Mouse (Mus musculus) liver, embryonic 13.5 days (tissue): Measurements from ENCODE around the gene Kpna6. TPM values are rescaled to one million over a fixed set of nuclear protein-coding genes. Genes with fewer than 3 reads are reported as not detected.

Experiments used
- ATAC-seq: fragments of 200-750 bp; cut with Nextera tagmentation; 2 replicates; pipeline ENCODE4 v1.8.0; 2017; ENCODE audit warnings: low read depth, mild to moderate bottlenecking, moderate number of reproducible peaks, moderate library complexity
- DNase-seq: peaks from one replicate; pipeline ENCODE4 v3.0.0; 2022
- H3K27ac ChIP-seq: fragments of 300-500 bp; sonication (generic); 2 replicates; pipeline ENCODE4 v1.5.1; 2015; ENCODE audit warnings: moderate library complexity, mild to moderate bottlenecking, inconsistent platforms
- H3K27me3 ChIP-seq: fragments of 300-500 bp; sonication (generic); 2 replicates; pipeline ENCODE4 v1.6.1; 2015; ENCODE audit warnings: mild to moderate bottlenecking, inconsistent platforms
- H3K36me3 ChIP-seq: fragments of 300-500 bp; sonication (generic); 2 replicates; pipeline ENCODE4 v1.6.1; 2015; ENCODE audit warnings: mild to moderate bottlenecking, inconsistent platforms
- H3K4me1 ChIP-seq: fragments of 300-500 bp; sonication (generic); replicated peaks from 2 replicates; pipeline ENCODE4 v1.6.1; 2015; ENCODE audit warnings: inconsistent platforms
- H3K4me2 ChIP-seq: fragments of 300-500 bp; sonication (generic); 2 replicates; pipeline ENCODE4 v1.6.1; 2015; ENCODE audit warnings: inconsistent platforms, mild to moderate bottlenecking, moderate library complexity
- H3K4me3 ChIP-seq: fragments of 300-500 bp; sonication (generic); replicated peaks from 2 replicates; pipeline ENCODE4 v1.5.1; 2015; ENCODE audit warnings: mild to moderate bottlenecking, inconsistent platforms
- H3K9ac ChIP-seq: fragments of 300-500 bp; sonication (generic); 2 replicates; pipeline ENCODE4 v1.6.1; 2015; ENCODE audit warnings: mild to moderate bottlenecking, inconsistent platforms
- H3K9me3 ChIP-seq: fragments of 300-500 bp; sonication (generic); replicated peaks from 2 replicates; pipeline ENCODE4 v1.6.1; 2016; ENCODE audit warnings: inconsistent platforms
- WGBS: fragments of 180-500 bp; shearing (Covaris S2); methylation state at CpG from one replicate; pipeline ENCODE4 v1.1.7; 2015; ENCODE audit not compliant: insufficient replicate concordance; 5-methylcytosine and 5-hydroxymethylcytosine counted together
- microRNA-seq: library from miRNA; unstranded; fragments of <30 nt; microRNA quantifications from one replicate; pipeline ENCODE4, GENCODE M21; 2016
- polyA plus RNA-seq: library from polyadenylated mRNA; unstranded; fragments of >200 nt; fragmentation: Nextera tagmentation; extraction: Ambion mirVana; gene quantifications from 2 replicates; pipeline ENCODE4 v1.2.1, GENCODE M21; 2015

The Kpna6 gene
- polyA plus RNA-seq, 1 experiment from 2014 or later: 7.2 TPM

- no peak overlapping the region for H3K27ac ChIP-seq
- no peak for ATAC-seq
- peaks cover 16% of the 10 kb centered on the region for H3K36me3 ChIP-seq
- WGBS: 80% methylated on average over 9 of the region's 9 CpGs
- no peak overlapping the region for H3K4me3 ChIP-seq
- H3K9ac ChIP-seq: no peak overlapping the region
- H3K4me2 ChIP-seq: no peak overlapping the region
- DNase-seq: no peak
- no peaks in the 10 kb centered on the region for H3K27me3 ChIP-seq
- H3K9me3 ChIP-seq: no peaks in the 10 kb centered on the region
- H3K4me1 ChIP-seq: peaks cover 21% of the 10 kb centered on the region
These were observed 56.7 kb downstream of the Kpna6 start for GRCm38 (mm10) chr4:129615801-129616290.

GRCm38 (mm10) chr4:129614093-129614492, 58.5 kb downstream of the Kpna6 start, which contains the start of gene Dcdc2b:
Gene Dcdc2b, minus strand, starts transcription at chr4:129614257.
- Histone ChIP-seq H3K27ac (no peak within 1 kb of the TSS), H3K9ac (no peak within 1 kb of the TSS), H3K27me3 (no peaks in the 10 kb centered on the region), H3K4me1 (peaks cover 21% of the 10 kb centered on the region), H3K4me3 (no peak within 1 kb of the TSS), H3K4me2 (no peak within 1 kb of the TSS), H3K36me3 (peaks cover 29% of the 10 kb centered on the region), H3K9me3 (no peaks in the 10 kb centered on the region)
- ATAC-seq: no peak
- 79% methylated on average over 6 of the region's 6 CpGs for WGBS
- no peak for DNase-seq

GRCm38 (mm10) chr4:129610472-129610871, 62.1 kb downstream of the Kpna6 start:
- Histone ChIP-seq H3K36me3 (peaks cover 43% of the 10 kb centered on the region), H3K4me1 (peaks cover 18% of the 10 kb centered on the region), H3K4me3 (no peak overlapping the region), H3K9ac (no peak overlapping the region), H3K4me2 (no peak overlapping the region), H3K27ac (no peak overlapping the region), H3K27me3 (no peaks in the 10 kb centered on the region), H3K9me3 (no peaks in the 10 kb centered on the region)
- ATAC-seq (no peak), DNase-seq (no peak)
- 67% methylated on average over 4 of the region's 4 CpGs for WGBS

GRCm38 (mm10) chr4:129610026-129610425, 62.5 kb downstream of the Kpna6 start:
- Histone ChIP-seq H3K4me2 (no peak overlapping the region), H3K27ac (no peak overlapping the region), H3K36me3 (peaks cover 46% of the 10 kb centered on the region), H3K9me3 (no peaks in the 10 kb centered on the region), H3K4me3 (no peak overlapping the region), H3K4me1 (peaks cover 18% of the 10 kb centered on the region), H3K27me3 (no peaks in the 10 kb centered on the region), H3K9ac (no peak overlapping the region)
- 80% methylated on average over 4 of the region's 4 CpGs for whole genome bisulfite sequencing
- DNase-seq (no peak), ATAC-seq (no peak)

- no peaks in the 10 kb centered on the region for H3K27me3 ChIP-seq
- H3K4me2 ChIP-seq: no peak overlapping the region
- H3K36me3 ChIP-seq: peaks cover 55% of the 10 kb centered on the region
- WGBS: 72% methylated on average over 12 of the region's 12 CpGs
- no peak overlapping the region for H3K4me3 ChIP-seq
- H3K9me3 ChIP-seq: no peaks in the 10 kb centered on the region
- peak overlapping the region; percentile 47; the same call in 1 of the 2 replicates for H3K27ac ChIP-seq
- DNase-seq (no peak), ATAC-seq (no peak)
- H3K4me1 ChIP-seq: peaks cover 18% of the 10 kb centered on the region
- H3K9ac ChIP-seq: no peak overlapping the region
These were observed 63.4 kb downstream of the Kpna6 start for GRCm38 (mm10) chr4:129609139-129609631.

DNA sequence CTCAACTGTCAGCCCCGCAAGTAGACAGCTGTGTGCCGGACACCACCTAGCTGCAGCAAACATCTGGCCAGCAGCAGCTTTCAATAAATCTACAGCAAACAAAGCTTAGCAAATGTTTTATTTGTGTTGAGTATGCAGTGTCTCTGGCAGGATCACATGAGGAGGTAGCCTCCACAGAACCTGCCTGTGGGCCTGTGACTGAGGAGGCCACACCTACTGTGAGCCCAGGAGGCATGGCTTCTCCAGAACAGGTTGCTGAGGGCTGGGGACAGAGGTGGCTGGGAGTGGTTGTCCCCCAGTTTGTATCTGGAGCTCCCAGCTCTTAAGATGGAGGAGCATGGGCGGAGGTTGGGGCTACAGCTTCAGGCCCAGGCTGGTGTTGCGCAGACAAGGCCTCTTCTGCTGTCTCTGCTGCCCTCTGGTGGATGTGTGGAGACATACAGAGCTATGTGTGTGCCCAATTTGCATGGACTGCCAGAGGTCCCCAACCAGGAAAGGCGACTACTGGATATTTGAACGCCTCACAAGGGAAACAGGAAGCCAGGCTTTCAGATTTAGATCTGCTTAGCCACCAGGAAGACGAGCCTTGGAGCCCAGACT, 64.0 kb downstream of the Kpna6 start:
- Histone ChIP-seq H3K9ac (peak overlapping the region; percentile 11; the same call in 1 of the 2 replicates), H3K36me3 (peaks cover 61% of the 10 kb centered on the region), H3K9me3 (no peaks in the 10 kb centered on the region), H3K27ac (peak overlapping the region; percentile 73), H3K4me1 (peaks cover 22% of the 10 kb centered on the region), H3K27me3 (no peaks in the 10 kb centered on the region), H3K4me2 (no peak overlapping the region), H3K4me3 (no peak overlapping the region)
- peak; percentile 94 for ATAC-seq
- peak; percentile 75 for DNase-seq
- WGBS: 35% methylated on average over 7 of the region's 7 CpGs

- Histone ChIP-seq H3K9ac (peak within 1 kb of the TSS; percentile 96), H3K36me3 (peaks cover 68% of the 10 kb centered on the region), H3K9me3 (no peaks in the 10 kb centered on the region), H3K4me3 (peak within 1 kb of the TSS; percentile 97), H3K27ac (peak within 1 kb of the TSS; percentile 92), H3K27me3 (no peaks in the 10 kb centered on the region), H3K4me2 (peak within 1 kb of the TSS; percentile 91), H3K4me1 (peaks cover 40% of the 10 kb centered on the region)
- peak; percentile 75 for DNase-seq
- ATAC-seq: peak; percentile 93
- under 1% methylated on average over 74 of the region's 74 CpGs for WGBS
These were observed 72.1 kb downstream of the Kpna6 start, which contains the start of the genes Eif3i and Tmem234 for GRCm38 (mm10) chr4:129600233-129601158. Gene Eif3i, minus strand, starts transcription at chr4:129600648. Gene Tmem234, plus strand, starts transcription at chr4:129600668.

Small RNAs within 50 kb of the gene (microRNA-seq; reads per million reads assigned to microRNA genes)
- not detected for gene Mir7016

Other genes starting within 250 kb of the Kpna6 start
- gene Zbtb8b, start 231.9 kb downstream of the Kpna6 start, polyA plus RNA-seq: 0.96 and 1.6 TPM in 2 replicates
- 48.7 and 49.9 TPM in 2 replicates for gene Bsdc1, start 211.2 kb downstream of the Kpna6 start, polyA plus RNA-seq
- 0.07 TPM in 1 of 2 replicates, not detected in the other for gene Tssk3, start 181.7 kb downstream of the Kpna6 start, polyA plus RNA-seq
- gene Fam229a, start 181.6 kb downstream of the Kpna6 start, polyA plus RNA-seq: 0.21 and 0.44 TPM in 2 replicates
- gene Marcksl1, start 159.2 kb downstream of the Kpna6 start, polyA plus RNA-seq: 82.7 and 85.9 TPM in 2 replicates
- 121 and 128 TPM in 2 replicates for gene Hdac1, start 130.1 kb downstream of the Kpna6 start, polyA plus RNA-seq
- gene Lck, start 99.1 kb downstream of the Kpna6 start, polyA plus RNA-seq: 3.5 and 3.8 TPM in 2 replicates
- 6.6 and 6.9 TPM in 2 replicates for gene Fam167b, start 94.2 kb downstream of the Kpna6 start, polyA plus RNA-seq
- gene Eif3i, start 72.1 kb downstream of the Kpna6 start, polyA plus RNA-seq: 211 and 222 TPM in 2 replicates
- 142 and 153 TPM in 2 replicates for gene Tmem234, start 72.1 kb downstream of the Kpna6 start, polyA plus RNA-seq
- gene Dcdc2b, start 58.5 kb downstream of the Kpna6 start, polyA plus RNA-seq: 0.31 and 0.51 TPM in 2 replicates
- gene Iqcc, start 53.7 kb downstream of the Kpna6 start, polyA plus RNA-seq: 11.0 TPM in 2 replicates
- gene Ccdc28b, start 48.8 kb downstream of the Kpna6 start, polyA plus RNA-seq: 13.9 and 14.8 TPM in 2 replicates
- gene Txlna, start 31.7 kb downstream of the Kpna6 start, polyA plus RNA-seq: 30.7 and 35.1 TPM in 2 replicates
- gene Tmem39b, start 24.1 kb upstream of the Kpna6 start, polyA plus RNA-seq: 4.0 and 4.4 TPM in 2 replicates
- gene Khdrbs1, start 69.5 kb upstream of the Kpna6 start, polyA plus RNA-seq: 37.6 and 41.5 TPM in 2 replicates
- gene Ptp4a2, start 138.5 kb upstream of the Kpna6 start, polyA plus RNA-seq: 236 and 269 TPM in 2 replicates